Mouse (Mus musculus): ENCODE data around the gene Cdk5rap3.

Cdk5rap3 gene

DNA sequence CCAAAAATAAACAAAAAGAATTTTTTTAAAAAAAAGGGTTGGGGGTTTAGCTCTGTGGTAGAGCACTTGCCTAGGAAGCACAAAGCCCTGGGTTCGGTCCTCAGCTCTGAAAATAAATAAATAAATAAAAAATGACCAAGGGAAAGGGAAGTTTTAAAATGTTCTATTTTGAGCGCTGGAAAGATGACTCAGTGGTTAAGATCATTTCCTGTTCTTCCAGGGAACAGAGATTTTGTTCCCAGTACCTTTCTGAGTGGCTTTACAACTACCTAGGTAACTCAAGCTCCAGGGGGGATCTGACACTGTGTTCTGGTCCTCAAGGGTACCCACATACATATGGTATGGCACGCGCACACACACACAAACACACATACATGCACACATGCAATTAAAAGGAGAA lies 20.4 kb downstream of the Cdk5rap3 start:
- DNase-seq (ENCODE audit: low spot score): no peak

DNA sequence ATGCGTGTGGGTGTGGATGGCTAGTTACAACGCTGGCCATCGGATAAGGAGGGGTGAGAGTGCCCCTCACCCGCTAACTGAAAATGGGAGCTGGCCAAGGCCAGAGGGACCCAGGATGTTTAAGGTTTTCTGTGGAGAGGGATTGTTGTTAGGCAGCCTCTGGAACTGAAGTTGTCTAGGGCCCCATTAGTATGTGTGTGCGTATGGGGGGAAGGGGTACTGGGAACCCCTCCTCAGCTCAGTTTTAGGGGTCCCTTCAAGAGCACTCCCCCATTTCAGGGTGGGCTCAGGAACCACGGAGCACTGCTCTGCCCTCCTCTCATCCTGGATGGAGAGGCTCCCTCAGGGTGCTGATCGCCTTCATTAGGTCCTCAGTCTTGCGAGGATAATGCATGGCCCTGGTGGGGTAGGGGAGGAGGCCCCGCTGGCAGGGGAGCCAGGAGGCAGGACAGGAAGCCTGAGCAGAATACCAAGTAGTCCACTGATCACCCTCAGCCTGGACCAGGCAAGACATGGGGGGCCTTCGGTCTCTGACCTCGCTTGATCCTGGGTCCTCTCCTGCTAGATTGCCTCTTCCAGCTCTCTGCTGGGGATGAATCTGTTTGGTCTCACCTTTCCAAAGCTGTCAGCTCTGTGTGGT lies 23.0 kb downstream of the Cdk5rap3 start:
- no peak for DNase-seq (ENCODE audit: low spot score)

DNA sequence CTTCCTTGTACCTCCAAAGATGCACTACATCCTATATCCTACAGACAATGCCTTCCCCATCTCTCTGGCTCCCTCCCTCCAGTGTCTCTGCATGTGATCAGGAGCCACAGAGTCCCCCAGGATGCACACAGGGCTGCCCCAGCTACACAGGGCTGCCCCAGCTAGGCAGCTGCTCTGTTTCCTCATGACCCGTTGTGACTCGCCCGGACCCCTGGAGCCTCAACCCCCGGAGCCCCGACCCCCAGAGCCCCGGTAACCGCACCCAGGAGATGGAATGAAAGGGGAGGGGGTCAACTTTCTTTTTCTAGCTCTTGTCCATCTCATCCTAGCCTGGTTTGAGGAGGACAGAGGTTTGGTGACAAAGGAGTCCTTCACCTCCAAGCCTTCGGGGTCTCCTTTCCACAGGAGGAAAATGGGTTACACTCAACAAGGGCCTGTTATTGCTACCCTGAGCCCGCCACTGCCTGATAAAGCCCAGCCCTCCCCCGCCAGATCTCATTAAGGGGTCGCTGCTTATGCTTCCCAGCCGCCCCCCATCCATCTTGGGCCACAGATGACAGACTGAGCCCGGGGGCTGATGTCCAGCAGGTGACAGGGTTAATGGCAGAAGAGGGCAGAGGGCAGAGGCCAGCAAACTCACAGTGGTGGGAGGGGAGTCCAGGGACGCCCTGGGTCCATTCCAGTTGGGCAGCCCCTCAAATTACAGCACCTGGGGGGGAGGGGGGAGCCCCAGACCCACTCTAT lies 24.3 kb downstream of the Cdk5rap3 start:
- DNase-seq (ENCODE audit: low spot score): no peak

DNA sequence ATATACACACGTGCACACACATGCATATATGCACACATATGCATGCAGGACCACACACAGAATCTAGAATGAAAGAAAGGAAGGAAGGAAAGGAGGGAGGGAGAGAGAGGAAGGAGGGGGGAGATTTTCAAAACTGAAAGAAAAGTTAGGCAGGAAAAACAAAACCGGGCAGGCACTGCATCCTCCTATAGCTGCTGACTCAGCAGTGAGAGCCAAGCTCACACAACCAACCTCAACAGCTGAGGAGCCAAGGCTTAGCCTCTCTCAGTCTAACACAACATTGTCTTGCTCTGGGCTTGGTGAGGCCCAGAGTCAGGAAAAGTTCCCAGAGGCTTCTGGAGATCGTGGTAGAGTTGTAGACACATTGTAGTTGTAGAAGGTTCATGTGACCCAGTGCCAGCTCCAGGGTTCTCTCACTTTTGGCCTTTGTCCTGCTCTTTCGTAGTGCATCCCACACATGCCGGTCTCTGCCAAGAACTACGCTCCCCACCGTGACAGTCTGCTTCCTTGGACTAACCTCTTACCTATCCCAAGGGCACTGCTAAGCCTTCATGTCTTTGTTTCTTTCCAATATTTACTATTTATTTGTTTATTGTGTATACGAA lies 29.3 kb downstream of the Cdk5rap3 start:
- DNase-seq (ENCODE audit: low spot score): no peak

DNA sequence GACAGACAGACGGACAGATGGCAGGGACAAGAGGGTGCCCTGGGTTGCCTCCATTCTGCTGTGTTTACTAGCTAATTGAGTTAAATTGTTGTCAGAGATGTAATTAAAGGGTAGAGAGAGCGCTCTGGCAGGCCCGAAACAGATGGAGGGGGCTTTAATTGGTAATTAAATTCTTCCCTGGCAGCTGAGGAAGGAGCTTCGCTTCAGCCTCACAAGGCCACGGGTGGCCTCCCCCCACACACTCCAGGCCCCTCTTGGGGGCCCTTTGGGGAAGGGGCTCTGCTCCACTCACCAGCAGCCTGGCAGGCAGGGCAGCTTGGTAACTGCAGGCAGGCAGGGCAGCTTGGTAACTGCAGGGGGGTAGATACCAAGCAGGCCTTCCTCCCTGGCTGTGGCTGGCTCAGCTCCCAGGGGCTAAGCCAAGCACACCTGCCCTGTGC lies 30.4 kb downstream of the Cdk5rap3 start:
- DNase-seq (ENCODE audit: low spot score): no peak

DNA sequence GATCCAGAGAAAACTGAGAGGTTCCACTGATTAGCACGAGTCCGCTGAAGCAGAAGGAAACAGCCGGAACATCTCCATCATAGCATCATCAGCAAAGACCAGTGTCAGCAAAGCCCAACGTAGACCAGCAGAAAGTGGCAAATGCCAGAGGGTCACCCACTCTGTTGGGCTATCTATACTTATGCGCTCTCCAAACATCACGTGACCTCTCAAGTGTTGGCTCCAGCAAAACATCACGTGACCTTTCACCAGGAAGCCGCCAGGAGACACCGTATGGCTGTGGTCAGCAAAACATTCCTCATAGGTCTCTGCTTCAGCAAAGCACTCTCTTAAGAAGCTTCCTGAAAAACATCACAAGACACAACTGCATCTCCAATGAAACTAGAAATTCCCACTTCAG lies 36.0 kb downstream of the Cdk5rap3 start:
- no peak for DNase-seq (ENCODE audit: low spot score)

DNA sequence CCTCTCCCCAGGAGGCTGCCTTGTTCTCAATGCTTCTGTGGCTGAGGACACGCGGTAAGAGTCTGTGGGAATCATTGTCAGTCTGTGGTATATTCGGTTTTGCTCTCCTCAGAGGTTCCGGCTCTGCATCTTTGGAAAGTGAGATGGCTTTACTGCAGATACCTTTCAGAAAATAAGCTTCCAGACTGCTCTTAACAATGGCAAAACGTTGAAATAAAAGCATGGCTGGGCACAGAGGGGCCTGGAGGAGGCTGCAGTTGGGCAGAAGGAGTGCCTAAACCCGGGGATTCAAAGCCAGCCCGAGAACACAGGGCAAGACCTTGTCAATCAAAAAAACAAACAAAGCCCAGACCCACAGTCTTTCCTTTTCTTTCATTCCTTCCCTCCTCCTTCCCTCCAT lies 36.9 kb downstream of the Cdk5rap3 start:
- no peak for DNase-seq (ENCODE audit: low spot score)

DNA sequence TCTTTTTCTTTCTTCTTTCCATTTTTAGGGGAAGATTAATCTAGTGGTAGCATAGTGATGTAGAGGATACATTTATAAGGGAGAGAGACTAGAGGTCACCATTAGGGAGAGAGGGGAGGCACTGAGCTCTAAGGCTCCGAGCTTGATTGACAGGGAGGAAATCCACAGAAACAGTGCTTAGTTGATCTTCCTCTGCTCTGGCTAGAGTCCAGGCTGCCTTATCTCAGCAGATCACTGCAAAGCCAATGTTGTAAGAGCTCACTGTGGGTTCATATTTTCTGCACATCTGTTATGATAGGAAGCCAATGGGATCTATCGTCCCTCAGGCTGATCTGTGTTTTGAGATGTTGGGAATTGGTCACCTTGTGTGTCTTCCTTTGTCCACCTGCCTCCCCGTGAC lies 37.6 kb downstream of the Cdk5rap3 start:
- DNase-seq (ENCODE audit: low spot score): no peak

DNA sequence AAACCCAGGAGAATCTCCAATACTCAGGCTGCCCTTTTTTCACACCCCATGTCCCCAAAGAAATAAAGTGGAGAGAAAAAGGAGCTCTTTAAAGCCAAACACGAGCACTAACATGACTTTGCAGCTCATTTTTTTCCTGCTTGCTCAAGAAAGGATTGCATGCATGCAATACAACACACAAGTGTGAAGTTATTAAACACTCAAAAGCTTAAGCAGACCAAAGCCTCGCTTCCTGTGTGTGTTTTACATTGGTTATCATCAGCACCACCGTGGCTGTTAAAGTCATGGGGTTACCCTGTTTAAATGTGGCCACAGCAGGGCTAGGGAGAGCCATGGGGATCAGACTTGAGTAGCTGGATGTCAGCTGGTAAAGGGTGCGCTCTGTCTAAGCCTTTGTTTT lies 39.2 kb downstream of the Cdk5rap3 start:
- DNase-seq (ENCODE audit: low spot score): no peak

DNA sequence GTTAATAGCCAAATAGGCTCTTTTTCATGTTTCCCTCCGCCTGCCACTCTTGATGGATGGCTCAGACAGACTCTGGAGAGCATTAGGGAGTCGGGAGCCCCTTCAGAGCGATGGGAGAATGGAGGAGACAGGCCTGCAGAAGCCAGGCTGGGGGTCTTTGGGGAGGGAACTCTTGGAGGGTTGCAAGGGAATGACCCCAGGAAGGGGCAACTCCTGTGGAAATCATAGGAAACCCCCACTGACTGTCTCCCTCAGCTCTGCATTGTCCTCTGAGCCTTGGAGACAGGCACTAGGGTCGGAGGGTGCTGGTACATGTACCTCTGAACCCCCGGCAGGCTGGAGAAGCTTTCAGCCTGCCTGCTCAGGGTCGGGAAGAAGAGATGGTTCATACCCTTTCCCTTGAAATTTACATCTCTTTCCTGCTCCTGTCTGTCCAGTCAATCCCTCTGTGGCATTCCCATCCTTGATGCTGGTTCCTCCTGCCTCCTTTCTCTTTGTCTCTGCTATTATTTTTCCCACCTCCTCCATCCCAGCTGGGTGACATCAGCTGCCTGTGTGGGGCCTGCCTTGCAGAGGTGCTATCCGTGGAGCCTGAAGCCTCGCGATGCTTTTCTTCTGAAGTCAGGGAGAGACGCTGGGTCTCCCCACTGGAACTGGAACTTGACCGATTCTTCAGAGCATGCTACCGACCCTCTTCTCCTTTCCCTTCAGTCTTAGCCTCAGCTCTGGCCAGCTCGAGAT lies 39.8 kb downstream of the Cdk5rap3 start:
- DNase-seq (ENCODE audit: low spot score): no peak

DNA sequence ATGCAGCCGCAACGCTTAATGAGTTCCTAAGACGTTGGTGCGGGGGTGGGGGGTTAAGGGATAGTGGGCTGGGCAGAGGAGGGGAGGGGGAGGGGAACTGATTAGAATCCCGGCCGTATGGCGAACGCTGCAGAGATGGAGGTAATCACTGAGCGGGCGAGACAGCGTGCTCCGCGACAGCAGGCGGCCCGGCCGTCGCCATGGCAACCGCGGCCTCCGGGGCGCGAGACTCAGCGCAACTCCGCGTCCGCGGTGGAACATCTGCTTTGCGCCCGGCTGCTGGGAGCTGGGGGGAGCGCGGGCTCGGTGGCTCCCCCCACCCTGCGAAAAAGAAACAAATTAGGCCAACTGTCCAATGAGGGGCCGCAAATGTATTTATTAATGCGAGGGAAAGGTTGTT lies 40.6 kb downstream of the Cdk5rap3 start:
- DNase-seq (ENCODE audit: low spot score): no peak

DNA sequence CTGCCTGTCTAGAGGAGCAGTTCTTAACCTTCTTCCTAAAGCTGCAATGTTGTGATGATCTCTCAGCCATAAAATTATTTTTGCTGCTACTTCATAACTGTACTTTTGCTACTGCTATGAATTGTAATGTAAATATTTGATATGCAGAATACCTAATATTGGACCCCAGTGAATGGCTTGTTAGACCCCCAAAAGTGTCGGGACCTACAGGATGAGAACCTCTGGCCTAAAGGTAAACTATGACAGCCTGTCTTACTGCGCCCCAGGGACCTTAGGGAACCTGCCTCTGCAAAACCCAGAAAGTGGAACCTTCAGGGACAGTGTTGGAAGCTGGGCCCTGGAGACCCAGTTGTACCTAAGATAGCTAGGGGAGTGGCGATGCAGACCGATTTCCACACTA lies 41.0 kb downstream of the Cdk5rap3 start:
- no peak for DNase-seq (ENCODE audit: low spot score)

DNA sequence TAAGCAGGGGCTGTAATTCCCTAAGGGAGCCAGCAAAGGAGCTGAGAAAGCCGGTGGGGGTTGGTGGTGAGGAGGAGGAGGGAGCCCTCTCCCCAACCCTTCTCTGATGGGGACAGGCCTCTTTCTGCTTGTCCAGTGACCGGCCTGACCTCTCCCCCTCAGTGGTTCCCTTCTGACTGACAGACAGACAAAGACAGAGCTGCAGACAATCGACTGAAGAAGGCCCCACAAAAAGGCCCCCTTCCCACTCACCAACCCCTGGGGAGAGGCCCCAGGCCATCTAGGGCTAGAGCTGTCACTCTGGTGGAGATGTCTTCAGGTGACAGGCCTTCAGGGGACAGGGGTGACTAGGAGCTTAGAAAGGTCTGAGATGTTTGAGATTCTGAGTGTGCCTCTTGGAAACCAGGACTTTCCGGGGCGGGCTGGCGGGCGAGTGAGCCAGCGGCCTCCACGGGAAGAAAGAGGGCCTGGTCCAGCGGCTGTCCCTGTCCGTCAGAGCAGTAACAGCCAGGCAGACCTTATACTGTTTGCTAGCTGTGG lies 42.6 kb downstream of the Cdk5rap3 start:
- no peak for DNase-seq (ENCODE audit: low spot score)

DNA sequence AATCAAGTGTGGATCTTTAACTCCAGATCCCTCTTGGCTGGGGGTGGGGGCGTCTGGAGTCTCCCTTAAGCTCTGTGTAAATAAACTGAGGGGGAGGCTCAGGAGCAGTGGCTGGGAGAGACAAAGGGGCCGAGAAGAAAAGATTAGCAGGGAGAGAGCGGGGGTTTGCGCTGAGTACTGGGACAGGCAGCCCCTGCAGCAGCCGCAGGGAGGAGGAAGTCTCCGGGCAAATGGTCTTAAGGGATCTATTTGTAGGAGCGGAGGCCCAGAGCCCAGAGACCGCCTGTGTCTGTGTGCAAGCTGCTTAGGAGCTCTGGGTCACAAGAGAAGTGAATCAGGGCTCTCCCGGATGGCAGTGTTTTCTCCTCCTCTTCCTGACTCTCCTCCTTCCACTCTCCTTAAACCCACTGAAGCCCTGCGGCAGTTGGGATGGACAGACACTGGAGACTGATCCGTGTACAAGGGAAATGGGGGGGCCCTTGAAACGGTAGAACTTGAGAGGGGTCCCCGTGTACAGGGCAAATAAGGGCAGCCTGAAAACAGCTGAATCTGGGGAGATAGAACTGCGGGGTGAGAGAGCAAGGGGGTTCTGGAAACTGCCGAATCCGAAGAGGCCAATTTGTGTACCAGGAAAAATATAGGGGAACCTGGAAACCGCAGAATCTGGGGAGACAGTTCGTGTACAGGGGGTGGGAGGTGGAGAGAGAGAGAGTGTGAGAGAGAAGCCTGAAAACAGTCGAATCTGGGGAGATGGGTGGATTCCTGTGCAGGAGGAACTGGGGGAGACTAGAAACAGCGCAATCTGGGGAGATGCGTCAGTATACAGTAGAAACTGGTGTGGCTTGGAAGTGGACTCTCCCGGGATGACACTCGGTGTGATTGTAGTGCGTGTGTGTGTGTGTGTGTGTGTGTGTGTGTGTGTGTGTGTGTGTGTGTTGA lies 43.6 kb downstream of the Cdk5rap3 start:
- DNase-seq (ENCODE audit: low spot score): no peak

DNA sequence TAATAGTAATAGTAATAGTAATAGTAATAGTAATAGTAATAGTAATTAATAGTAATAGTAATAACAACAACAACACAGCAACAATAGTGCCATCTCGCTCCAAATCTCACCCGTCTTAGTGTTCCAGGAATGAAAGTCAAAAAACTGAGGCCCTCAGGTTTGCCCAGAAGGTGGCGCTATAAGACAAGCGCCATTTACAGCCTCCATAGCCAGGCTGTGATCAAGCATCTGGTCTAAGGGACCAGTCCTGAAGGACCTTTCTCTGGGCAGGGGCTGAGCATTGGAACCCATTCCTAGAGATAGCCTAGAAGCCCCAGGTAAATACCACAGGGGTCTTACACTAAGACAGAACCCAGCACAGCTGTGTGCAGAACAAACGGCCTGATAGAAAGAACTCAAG lies 49.1 kb downstream of the Cdk5rap3 start:
- DNase-seq (ENCODE audit: low spot score): no peak

DNA sequence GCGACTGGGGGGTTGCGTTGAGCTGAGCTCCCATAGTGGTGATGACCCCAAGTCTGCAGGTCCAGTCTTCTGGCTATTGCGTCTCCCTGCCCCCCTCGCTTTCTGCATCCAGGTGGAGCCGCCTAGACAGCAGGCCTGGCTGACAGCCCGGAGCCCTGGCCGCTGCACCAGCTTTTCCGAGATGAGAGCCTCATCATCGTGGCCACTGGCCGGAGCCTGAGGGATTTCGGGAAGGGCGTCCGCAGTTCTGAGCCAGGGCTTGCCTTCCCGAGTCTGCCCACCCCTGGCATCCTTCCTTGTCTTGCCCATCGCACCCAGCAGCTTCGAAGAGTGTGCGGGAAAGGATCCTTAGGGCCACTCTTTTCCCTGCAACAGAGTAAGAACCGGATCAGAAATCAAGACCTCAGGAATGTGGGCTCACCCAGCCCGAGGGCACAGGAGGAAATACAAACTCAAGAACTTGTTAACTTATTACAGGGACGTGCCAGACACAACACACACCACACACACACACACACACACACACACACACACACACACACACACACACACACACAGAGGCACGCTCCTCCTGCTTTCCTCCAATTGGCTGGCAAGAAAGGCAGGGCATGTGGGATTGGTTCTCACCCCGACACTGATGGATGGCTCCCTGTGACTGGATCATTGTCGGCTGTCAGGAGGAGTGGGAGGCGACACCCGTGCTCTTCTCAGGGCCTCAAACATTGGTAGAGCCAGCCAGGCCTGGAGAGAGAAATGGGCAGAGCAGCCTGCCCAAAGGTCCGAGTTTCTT lies 52.9 kb downstream of the Cdk5rap3 start:
- DNase-seq (ENCODE audit: low spot score): no peak

DNA sequence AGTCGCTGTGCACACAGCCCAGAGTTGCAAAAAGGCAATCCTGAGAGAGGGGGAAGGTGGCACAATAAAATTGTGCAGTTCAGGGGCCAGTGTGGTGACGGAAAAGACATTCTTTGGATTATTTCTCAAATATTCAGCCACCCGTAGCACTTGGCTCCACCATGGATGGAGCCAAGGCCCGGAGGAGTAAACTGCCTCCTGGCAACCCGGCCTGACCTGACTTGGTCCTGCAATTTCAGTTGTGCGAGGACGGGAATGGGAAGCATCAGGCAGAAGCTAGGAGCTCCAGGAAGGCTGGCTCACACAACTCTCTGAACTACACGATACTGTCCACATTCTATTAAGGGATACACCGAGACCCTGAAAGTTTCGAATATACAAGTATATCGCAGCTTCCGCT lies 53.8 kb downstream of the Cdk5rap3 start:
- no peak for DNase-seq (ENCODE audit: low spot score)

DNA sequence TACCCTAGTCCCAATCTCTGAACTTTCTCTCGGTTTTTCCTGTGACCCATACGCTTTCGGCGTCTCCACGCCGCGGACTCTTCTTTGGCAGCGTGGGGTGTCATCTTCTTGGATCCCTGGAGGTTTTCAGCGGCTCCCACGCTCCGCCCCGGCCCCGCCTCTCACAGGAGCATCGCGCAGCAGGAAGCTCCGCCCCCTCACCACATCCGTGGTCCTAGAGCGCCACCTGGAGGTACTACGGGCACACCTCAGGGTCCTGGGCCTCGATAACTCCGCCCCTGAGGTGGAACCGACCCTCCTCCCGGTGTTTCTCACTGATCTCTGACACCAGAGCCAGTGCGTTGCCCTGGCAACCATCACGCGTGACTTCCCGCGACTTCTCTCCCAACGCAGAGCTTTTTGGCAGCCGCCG lies 54.4 kb downstream of the Cdk5rap3 start:
- DNase-seq (ENCODE audit: low spot score): peak; percentile 96

DNA sequence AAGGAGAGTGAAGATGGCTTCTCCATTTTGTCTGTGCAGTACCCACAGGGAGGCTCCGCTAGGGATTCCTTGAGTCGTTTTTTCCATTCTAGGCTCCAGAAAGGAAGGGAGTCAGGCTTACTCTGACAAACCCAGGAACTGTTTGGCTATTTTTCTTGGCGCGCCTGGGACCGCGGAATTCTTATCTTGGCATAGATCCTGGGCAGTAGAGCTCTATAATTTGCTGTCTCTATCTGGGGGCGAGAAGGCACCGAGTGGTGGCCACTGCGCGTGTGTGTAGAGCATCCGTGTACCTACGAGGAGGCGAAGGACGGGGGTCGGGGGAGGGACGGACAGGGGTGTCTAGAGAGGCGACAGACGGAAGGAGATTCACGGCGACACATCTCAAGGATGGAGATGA lies 54.9 kb downstream of the Cdk5rap3 start:
- peak; percentile 27 for DNase-seq (ENCODE audit: low spot score)

DNA sequence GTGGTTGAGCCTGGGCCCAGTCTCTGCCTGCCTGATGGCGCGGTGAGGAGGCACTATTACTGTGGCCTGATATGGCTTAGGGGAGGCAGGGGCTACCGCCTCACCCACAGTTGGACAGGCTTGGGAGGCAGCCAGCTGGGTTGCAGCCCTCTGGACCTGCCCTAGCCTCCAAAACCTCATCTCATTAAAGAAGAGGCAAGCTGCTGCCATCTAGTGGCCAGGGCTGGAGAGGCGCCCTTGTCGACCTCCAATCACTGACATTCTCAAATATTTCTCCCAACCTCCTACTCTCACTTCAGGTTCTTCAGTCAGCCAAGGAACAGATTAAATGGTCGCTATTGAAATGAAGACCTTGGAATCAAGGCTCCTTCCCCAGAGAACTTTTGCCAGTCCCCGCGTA lies 55.7 kb downstream of the Cdk5rap3 start:
- peak; percentile 67 for DNase-seq (ENCODE audit: low spot score)

DNA sequence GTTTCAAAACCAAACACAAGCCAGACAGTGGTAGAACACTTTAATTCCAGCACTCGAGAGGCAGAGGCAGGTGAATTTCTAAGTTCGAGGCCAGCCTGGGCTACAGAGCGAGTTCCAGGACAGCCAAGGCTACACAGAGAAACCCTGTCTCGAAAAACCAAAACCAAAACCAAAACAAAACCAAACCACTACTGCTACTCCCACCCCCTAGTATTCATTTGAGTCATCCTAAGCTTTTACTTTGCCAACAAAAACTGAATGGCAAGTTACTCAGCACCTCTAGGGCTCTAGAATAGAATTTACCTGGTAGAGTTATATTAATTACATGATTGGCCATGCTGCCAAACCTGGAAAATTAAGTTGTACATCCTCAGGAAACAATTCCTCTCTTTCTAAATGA lies 56.7 kb downstream of the Cdk5rap3 start:
- no peak for DNase-seq (ENCODE audit: low spot score)

Data from ovary, postnatal 10 days (tissue).